Mouse (Mus musculus) large intestine, adult 2 months (tissue): ENCODE data around the gene Tpm1. TPM values are rescaled to one million over a fixed set of nuclear protein-coding genes. Genes with fewer than 3 reads are reported as not detected.

ENCODE experiments used
- DNase-seq: peaks from one replicate; pipeline ENCODE4 v3.0.0-alpha.2; 2012; ENCODE audit warnings: low read depth, low spot score
- WGBS: fragments of 180-500 bp; shearing (Covaris S2); methylation state at CpG from one replicate; pipeline ENCODE4 v1.1.7; 2018; 5-methylcytosine and 5-hydroxymethylcytosine counted together
- polyA plus RNA-seq: library from polyadenylated mRNA; depleted of rRNA; stranded (reverse); fragments of >200 nt; gene quantifications from 2 replicates; pipeline ENCODE4 v1.2.3, GENCODE M21; 2012; rRNA removed

The Tpm1 gene
- polyA plus RNA-seq, 1 experiment, result 340 TPM

- 83% methylated on average over 8 of the region's 8 CpGs for WGBS
- no peak for DNase-seq
These were observed 57.3 kb downstream of the Tpm1 start for GRCm38 (mm10) chr9:66991750-66992410.

GRCm38 (mm10) chr9:66991021-66991749 lies 58.0 kb downstream of the Tpm1 start:
- no peak for DNase-seq
- WGBS, result 55% methylated on average over 9 of the region's 9 CpGs

GRCm38 (mm10) chr9:66990046-66990445 lies 59.2 kb downstream of the Tpm1 start:
- no peak for DNase-seq

DNA sequence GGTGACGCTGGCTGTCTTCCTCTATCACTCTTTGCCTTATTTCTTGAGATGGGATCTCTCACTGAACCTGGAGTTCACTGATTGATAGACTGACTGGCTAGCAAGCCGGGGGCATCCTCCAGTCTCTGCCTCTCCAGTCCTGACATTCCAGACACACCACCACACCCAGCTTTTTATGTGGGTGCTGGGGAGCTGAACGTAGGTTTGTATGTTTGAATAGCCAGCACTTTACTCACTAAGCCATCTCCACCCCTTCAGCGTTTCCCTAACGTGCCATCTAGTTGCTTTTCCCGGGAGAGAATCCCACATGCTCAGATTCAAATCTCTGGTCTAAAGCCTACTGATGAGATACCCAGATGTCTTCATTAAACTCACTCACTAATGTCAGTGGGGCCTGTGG lies 59.6 kb downstream of the Tpm1 start:
- 23% methylated on average over 6 of the region's 6 CpGs for WGBS

More at GRCm38 (mm10) chr9:66990046-66990445, 59.2 kb downstream of the Tpm1 start:
- WGBS, result 54% methylated on average over 5 of the region's 5 CpGs

DNA sequence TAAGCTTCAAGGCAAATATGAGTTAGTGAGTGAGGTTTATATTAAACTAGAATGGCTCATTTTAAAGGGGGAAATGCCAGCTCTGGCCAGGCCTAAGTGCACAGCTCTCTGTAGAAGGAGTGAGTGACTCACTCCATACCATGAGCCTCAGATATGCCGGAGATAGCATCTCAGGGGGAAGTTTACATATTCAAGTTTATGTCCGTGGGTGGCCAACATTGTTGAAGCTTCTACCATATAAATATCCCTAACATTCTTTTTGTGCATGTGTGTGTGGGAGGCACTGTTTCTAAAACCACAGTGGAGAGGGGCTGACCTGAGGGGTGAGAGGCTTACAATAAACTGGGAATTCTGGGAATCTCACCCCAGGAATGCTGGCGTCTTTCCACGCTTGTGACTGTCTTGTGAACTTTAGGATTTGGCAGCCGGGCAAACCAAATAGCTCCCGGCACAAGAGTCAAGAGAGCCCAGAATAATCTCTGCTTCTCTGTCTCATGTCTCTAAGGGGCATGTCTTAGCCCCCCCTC lies 60.3 kb downstream of the Tpm1 start:
- no peak for DNase-seq
- WGBS, result 13% methylated on average over 6 of the region's 6 CpGs

More for the DNA sequence above, 59.6 kb downstream of the Tpm1 start:
- no peak for DNase-seq

- WGBS, result 51% methylated on average over 11 of the region's 11 CpGs
- DNase-seq, result no peak
These were observed 60.9 kb downstream of the Tpm1 start for GRCm38 (mm10) chr9:66988198-66988887.

- 78% methylated on average over 7 of the region's 7 CpGs for WGBS
- no peak for DNase-seq
These were observed 63.8 kb downstream of the Tpm1 start for GRCm38 (mm10) chr9:66985377-66985776.

DNA sequence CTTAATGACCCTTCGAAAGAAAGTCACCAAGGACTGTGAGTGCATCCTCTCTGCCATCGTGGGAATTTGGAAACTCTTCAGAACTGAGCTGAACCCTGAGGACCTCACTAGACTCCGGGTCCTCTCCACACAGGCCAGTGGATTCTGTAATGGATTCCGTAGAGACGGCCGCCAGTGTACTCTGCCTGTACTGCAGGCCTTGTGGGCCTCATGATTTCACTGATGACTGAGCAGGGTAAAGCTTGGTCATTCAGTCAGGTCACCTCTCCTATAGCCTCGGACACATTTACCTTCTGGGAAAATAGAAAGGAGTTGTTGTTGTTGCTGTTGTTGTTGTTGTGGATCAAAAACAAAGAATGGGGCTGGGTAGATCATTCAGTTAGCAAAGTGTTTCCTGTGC lies 67.1 kb downstream of the Tpm1 start:
- 74% methylated on average over 7 of the region's 7 CpGs for WGBS
- DNase-seq, result no peak

- 8% methylated on average over 5 of the region's 5 CpGs for WGBS
- no peak for DNase-seq
These were observed 68.7 kb downstream of the Tpm1 start for GRCm38 (mm10) chr9:66980458-66980857.

DNA sequence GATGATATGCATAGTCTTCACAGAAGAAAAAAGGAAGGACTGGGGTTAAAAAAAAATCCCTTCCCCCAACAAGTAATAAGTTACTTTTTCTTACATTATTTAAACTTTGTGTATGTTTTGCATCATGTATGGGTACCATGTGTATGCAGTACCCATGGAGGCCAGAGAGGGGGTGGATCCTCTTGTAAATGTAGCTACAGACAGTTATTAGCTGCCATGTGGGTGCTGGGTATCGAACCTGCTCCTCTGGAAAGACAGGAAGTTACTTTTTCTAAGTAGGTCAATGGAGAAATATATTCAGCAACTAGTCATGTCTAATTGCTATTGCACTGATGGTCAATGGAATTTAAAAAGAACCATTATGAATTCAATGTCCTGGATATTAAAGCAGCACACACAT lies 70.7 kb downstream of the Tpm1 start:
- 75% methylated on average over 1 of the region's 1 CpGs for WGBS
- no peak for DNase-seq

- DNase-seq, result no peak
- WGBS, result 68% methylated on average over 1 of the region's 1 CpGs
These were observed 71.2 kb downstream of the Tpm1 start for GRCm38 (mm10) chr9:66977982-66978381.

DNA sequence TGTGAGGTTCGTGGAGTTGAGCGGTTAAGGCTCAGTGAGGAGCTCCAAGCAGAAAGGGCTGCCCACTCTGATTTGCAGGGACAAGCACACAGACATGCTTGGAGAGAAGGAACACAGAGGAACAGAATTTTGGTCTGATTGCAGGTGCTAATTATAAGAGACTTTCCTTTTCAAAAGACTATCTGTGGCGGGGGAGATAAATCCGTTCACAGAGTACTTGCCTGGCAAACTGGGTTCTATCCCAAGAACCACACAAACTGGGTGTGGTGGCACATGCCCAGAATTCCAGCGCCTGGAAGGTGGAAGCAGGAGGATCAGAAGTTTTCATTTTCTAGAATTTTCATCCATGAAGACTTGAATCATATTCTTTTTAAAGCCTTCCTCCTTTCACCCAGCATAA lies 72.1 kb downstream of the Tpm1 start:
- DNase-seq, result no peak
- WGBS, result 75% methylated on average over 5 of the region's 5 CpGs

DNA sequence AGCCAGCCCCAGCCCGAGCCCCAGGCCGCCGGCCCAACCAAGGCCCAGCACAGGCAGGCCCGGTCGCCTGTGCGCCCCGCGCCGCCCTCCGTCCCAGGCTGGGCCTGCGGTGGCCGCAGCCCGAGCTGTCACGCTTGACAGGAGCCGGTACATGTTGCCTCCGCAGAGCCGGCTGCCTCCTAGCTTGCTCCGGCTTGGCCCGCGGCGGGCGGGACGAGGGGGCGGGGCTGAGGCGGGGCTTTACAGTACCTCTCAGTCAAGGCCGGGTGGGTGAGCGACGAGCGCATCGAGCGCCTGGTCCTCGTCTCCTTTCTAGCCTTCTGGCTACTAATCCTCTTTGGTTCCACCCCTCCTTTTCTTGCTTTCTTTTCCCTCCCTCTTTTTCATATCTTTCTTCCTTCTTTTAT lies 74.0 kb downstream of the Tpm1 start, which contains the start of gene Lactb:
Gene Lactb (minus strand): TSS at position 246 of the 407 bp plus-strand sequence.
- DNase-seq, result peak; percentile 54
- WGBS, result under 1% methylated on average over 30 of the region's 32 CpGs

DNA sequence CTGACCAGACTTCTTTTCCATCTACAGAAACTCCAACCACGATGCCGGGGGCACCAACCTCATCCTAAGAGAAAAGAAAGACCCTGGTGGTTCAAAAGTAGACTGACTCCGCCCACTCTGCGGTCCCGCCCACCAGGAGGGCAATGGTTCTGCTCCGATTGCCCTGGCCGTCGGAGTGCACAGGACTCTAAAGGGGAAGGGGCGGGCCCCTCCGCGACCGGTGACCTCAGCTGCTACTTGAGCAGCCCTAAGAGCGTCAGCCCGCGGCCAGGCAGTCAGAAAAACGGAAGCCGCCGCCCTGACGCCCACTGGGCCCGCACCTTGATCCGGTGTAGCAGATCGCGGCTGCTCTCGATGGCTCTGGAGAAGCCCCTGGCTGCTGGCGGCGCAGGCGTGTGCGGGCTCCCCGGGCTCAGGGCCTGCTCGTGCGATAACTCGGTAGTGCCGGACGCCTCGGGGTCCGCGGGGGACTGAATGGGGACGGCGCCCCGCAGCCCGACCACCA lies 74.4 kb downstream of the Tpm1 start:
- under 1% methylated on average over 39 of the region's 41 CpGs for WGBS
- no peak for DNase-seq

Other genes starting within 250 kb of the Tpm1 start
- gene Aph1c, start 214.7 kb downstream of the Tpm1 start, polyA plus RNA-seq, result 0.26 and 0.69 TPM in 2 replicates
- 5.8 and 8.9 TPM in 2 replicates for gene Rab8b, start 129.7 kb downstream of the Tpm1 start, polyA plus RNA-seq
- gene Rps27l, start 103.3 kb downstream of the Tpm1 start, polyA plus RNA-seq, result 96.8 and 111 TPM in 2 replicates
- 6.0 and 8.3 TPM in 2 replicates for gene Lactb, start 73.9 kb downstream of the Tpm1 start, polyA plus RNA-seq